Mouse (Mus musculus): Measurements from ENCODE around the gene Rmi2.

DNA sequence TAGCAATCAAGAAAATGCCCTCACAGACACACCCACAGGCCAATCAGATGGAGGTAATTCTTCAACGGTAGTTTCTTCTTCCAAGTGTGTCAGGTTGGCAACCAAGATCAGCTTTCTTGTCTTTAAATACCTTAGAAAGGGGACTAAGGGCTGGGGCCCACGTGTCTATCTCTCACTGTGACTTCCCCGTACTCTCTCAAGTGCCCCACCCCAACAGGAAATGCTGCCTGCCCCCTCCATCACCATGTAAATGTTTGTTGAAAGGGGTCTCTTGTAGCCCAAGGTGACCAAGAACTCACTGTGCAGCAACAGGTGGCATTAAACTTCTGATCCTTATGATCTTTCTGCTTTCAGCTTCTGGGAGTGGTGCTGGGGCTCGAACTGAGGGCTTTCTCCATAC lies 21.1 kb upstream of the Rmi2 start:
- TF ChIP-seq TAL1 (IDR thresholded peaks at IDR 0.05; ENCODE audit: low read length) (no peak), GATA1 (IDR thresholded peaks at IDR 0.05; ENCODE audit: low read length) (no peak)

Data from erythroblast, embryonic 14.5 days (primary cell).